Comparison of ENCODE assay signal across 13 mouse cellular contexts in genomic region chr10:17261192-17261824, GRCm38 (mm10).
"Had no signal": no experiment of that assay in that cellular context is flagged by ENCODE, and none has a peak within 500 bp of the region (broad histone marks: within the 10 kb centered on the region; RNA-seq: fewer than 3 reads in every experiment).

No protein-coding gene starts in this region.

- H3K9ac ChIP-seq: liver, embryonic 13.5 days; liver, postnatal 0 days; lung, embryonic 15.5 days; midbrain, embryonic 12.5 days; stomach, embryonic 15.5 days had no signal

- H3K27ac ChIP-seq: liver, embryonic 13.5 days; lung, embryonic 15.5 days; macrophage; midbrain, embryonic 12.5 days; stomach, embryonic 15.5 days had no signal

- DNase-seq: kidney, adult 18-20 months; liver; liver, embryonic 13.5 days; liver, postnatal 0 days; lung, postnatal 14 days; right cerebral cortex, postnatal 14 days; thymus, postnatal 36 days had no signal

- H3K27me3 ChIP-seq: liver, embryonic 13.5 days; lung, embryonic 15.5 days; megakaryocyte, embryonic 14.5 days; midbrain, embryonic 12.5 days; stomach, embryonic 15.5 days had no signal

- H3K4me1 ChIP-seq: liver, embryonic 13.5 days; lung, embryonic 15.5 days; midbrain, embryonic 12.5 days; stomach, embryonic 15.5 days had no signal

- ATAC-seq: liver, postnatal 0 days; midbrain, embryonic 16.5 days had no signal

- H3K4me2 ChIP-seq: liver, embryonic 13.5 days; lung, embryonic 15.5 days; midbrain, embryonic 12.5 days; stomach, embryonic 15.5 days had no signal

- H3K9me3 ChIP-seq: liver, embryonic 13.5 days; lung, embryonic 15.5 days; megakaryocyte, embryonic 14.5 days; stomach, embryonic 15.5 days had no signal

- H3K4me3 ChIP-seq: liver, embryonic 13.5 days; lung, embryonic 15.5 days; megakaryocyte, embryonic 14.5 days; midbrain, embryonic 12.5 days; stomach, embryonic 15.5 days had no signal

- H3K36me3 ChIP-seq: liver, embryonic 13.5 days; lung, embryonic 15.5 days; midbrain, embryonic 12.5 days; stomach, embryonic 15.5 days had no signal
